Mouse (Mus musculus) cerebellum, adult (tissue): ENCODE measurements at regions not wholly inside any gene's neighbourhood (a gene's known extent, or its start where the extent isn't known, plus 50 kb on each side); places are given as distances from the start of the nearest gene placed in this dataset.
"Not testable (repeated sequence)": the region's sequence is repeated elsewhere in the genome, so short reads cannot be mapped to it uniquely, and the experiment has no call there.

ENCODE experiments used
- ATAC-seq: cut with Nextera tagmentation; 2 replicates; pipeline ENCODE4 v1.9.2; 2017; ENCODE audit warnings: mild to moderate bottlenecking, moderate library complexity, mixed read lengths; ENCODE audit not compliant: insufficient number of reproducible peaks, low FRiP score, low TSS enrichment

DNA sequence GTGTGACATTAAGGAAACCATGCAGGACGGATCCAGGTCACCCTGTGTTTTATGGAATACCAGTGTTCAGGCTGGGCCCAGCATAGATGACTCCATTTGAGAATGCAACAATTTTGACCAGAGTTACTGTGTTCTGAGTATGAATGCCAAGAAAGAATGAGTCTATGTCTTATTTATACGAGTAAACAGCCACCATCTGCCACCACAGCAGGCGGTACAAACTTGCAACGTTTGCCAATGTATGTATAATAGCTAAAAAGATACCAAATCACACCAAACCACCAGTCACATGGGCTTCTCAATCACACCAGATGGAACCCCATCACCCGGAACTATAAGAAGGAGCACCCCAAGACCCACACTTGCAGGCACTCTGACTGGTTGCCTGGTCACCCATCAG is 192.1 kb downstream of the Glrx3 start:
- no peak for ATAC-seq

DNA sequence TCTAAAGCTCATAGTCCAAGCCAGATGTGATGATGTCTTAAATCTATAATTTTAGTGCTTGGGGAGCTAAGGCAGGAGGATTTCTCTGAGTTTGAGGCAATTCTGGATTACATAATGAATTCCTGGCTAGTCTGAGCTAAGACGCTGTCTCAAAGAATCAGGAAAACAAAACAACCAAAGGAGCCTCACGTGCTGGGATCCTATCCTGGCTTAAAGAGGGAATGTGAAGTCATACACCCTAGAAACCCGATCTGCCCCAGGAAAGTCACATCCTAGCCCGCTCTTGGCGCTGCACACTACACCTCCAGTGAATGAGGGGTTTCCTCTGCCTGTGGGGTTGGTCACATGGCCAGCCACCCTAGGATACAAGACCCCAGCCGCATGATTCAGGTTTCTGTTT is 211.2 kb downstream of the Glrx3 start:
- no peak for ATAC-seq

DNA sequence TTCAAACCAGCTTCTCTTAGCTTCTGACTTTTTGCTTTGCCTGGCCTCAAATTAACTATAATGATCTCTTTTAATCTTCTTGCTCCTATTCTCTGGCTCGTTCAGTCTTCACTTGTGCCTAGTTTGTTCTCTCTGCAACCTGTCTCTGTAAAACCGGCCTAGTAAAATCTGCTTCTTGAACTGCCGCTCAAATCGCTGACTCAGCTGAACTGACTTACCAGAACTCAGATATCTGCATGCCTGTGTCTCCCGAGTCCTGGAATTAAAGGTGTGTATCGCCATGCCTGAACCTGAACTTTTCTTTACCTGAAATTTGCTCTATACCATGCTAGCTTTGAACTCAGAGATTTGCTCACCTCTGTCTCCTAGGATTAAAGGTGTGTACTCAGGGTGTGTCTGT is 212.2 kb downstream of the Glrx3 start:
- no peak for ATAC-seq

DNA sequence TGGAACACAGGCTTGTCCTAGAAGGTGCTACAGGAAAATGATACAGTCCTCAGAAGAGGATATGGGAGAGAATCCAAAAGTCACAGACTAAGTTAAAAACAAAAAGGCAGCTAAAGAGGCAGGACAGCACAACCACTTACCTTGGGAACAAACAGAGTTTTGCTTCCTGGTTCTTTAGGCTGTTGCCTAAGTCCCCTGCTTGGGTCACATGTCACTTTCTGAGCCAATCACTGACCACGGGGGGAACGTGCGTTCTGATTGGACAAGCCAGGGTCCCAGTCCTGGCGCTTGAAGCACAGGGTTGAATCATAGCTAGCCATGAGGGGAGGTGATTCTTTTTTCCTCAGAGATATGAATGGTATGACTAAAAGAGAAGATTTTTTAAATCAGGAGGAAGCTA is 216.4 kb downstream of the Glrx3 start:
- ATAC-seq, result no peak

DNA sequence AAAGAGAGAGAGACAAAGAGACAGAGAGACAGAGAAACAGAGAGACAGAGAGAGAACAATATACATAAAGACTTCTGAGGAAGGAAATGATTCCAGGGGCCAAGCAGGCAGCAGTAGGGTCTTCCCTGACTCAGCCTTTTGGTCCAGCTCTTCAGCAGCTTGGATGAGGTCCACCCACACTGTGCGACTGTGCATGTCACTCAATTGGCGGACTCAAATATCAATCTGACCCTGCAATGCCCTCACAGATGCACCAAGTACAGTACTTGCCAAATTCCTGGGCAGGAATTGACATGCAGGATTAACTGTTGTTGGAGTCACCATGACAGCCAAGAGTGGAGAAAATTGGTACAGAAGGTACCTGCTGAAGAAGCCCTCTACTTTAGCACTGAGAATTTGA is 229.8 kb downstream of the Glrx3 start:
- ATAC-seq, result no peak

DNA sequence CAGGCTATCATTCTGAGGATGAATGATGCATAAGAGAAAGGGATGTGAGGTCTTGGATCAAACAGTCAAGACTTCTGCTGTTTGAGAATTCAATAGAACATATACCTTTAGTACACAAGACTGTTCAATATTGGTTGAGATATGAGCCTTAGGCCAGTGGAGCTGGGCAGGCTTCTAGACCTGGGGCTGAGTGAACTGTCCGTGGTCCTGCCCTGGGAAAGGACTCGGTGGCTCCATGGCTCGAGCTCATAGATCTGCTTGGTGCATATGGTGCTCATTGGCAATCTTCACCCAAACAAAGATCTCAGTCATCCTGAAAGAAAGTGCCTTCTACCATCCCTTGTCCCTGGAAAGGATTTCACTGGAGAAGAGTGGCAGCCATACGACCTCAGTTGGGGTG is 233.7 kb downstream of the Glrx3 start:
- ATAC-seq, result no peak

DNA sequence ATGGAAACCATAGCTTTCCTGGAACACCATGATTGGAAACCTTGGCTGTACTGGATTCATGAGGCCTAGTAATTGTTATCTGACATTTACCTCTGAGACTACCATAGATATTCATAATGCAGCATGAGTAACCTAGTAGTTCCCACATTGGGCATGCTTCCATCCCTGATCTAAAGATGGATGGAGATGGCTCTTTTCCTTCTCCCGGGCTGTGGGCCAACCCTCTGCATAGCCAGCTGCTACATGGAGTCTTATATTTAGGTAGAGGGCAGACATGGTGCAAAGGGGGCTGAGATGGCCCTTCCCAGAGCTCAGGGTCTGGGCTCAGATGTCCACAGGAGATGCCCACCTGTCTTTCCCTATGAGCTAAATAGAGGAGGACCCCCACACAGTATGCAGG is 237.2 kb downstream of the Glrx3 start:
- no peak for ATAC-seq

DNA sequence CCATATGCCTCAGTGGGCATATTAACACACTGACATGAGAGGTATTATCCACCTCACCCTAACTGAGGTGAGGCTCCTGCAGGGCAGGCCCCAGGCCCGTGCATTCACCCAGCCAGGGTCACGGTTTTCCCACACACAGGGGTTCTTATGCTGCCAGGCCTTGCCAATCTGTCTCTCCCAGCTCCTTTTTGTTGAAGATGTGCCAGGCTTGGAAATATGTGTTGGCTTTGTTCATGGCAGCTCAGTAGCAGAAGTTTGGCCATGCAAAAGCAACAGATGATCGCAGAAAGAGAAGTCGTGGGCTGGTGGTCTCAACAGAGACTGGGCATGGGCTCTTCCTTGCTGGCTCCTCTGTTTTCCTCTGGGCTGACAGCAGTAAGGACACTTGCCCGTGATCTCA is 238.0 kb downstream of the Glrx3 start:
- no peak for ATAC-seq

DNA sequence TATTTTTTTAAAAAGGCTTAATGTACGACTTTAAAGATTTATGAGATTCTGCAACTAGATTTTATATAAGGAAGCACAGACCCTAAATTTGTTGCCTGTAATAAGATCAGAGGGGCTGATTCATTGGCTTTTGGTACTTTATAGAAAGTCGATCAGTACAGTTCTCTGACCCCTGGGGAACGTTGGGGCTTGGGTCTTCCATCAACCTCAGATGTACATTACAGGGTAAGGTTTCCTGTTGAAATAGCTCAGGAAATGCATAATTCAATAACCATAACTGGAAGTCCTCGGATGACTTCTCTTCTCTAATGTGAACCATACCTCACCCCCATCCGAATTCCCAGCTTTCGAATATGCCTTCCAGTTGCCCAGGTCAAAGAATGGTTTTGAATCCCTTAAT is 247.4 kb downstream of the Glrx3 start:
- no peak for ATAC-seq

DNA sequence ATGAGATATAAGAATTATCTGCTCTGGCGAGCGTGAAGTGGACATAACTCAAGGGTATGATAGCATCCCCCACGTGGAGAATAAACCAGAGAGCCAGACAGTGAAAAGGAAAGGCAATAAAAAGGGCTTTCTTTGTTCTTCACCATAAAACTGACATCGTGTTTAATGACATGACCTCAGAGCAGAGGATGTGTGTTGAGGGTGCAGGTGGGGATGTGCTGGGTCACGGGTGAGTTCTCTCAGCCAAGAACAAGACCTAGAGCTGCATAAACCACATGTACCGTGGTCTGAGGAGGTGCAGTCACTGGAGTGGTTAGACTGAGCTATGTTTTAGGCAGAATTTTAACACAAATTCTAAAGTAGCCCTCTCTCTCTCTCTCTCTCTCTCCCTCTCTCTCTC is 247.9 kb downstream of the Glrx3 start:
- no peak for ATAC-seq

DNA sequence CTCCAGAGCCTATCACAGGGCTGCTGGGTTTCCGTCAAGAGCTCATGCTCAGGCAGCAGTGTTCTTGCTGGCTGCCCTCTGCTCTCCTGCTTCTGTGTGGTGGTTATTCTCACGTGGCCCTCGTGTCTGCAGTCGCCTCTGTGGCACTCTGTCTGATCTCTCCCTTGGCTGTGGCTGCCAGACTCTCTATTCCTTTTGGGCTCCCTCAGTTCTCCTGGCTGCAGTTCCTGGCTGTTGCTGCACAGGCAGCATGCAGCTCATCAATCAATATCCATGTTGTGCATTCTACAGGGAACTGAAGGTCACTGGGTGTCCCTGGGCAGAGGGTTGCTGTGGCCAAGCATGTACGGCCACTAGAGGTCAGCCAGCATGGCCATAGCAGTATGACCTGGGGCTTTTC is 259.4 kb downstream of the Glrx3 start:
- no peak for ATAC-seq

DNA sequence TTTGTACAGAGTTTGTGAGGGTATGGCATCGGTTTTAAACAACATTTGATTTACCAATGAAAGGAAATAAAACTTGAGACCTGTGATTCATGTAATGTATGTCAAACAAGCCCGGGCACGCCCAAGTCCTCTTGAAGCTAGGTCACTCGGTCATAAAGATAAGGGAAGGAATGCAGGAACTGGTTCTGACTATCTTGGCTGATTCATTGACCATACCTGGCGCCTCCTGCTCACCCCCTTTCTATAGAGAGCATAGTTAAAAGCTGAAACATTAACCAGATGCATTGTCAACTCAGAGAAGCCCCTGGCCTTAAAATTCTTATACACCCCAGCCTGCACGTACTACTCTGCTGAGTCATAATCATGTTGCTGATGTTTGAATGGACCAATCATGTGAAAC is 261.1 kb downstream of the Glrx3 start:
- ATAC-seq, result not testable (repeated sequence)

DNA sequence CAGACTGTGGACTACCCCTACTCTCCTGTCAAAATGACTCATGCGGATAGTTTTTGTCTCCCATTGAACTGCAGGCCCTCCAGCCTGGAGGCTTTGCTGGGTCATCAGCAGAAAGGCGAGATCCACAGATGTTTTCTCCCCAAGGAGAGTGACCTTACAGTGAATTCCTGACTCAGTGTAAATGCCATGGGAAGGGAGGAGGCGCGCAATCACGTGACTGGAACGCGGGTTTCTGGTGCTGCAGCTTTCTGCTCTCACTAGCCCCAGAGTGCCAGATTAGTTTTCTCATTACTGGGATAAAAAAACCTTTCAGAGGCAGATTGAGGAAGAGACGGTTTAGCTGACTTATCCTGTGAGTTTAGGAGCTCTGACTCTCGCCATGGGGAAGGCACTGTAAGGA is 275.4 kb downstream of the Glrx3 start:
- ATAC-seq, result no peak

DNA sequence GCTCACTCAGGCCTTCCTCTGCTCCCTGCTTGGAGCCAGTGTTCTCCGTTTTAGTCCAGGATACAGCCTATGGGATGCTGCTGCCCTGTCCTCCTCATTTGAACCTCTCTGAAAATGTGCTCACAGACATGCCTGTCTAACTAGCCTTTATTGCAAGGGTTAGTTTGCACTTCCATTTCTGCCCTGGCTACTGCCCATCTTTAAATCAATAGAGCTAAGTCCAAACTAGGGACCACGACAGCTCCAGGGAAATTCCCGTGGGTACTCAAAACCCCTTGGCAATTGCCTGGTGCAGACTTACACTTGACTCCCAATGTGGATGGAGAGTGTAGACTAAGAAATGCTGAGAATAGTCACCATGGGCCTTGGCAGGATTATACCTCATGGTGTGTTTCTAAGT is 276.4 kb downstream of the Glrx3 start:
- no peak for ATAC-seq

DNA sequence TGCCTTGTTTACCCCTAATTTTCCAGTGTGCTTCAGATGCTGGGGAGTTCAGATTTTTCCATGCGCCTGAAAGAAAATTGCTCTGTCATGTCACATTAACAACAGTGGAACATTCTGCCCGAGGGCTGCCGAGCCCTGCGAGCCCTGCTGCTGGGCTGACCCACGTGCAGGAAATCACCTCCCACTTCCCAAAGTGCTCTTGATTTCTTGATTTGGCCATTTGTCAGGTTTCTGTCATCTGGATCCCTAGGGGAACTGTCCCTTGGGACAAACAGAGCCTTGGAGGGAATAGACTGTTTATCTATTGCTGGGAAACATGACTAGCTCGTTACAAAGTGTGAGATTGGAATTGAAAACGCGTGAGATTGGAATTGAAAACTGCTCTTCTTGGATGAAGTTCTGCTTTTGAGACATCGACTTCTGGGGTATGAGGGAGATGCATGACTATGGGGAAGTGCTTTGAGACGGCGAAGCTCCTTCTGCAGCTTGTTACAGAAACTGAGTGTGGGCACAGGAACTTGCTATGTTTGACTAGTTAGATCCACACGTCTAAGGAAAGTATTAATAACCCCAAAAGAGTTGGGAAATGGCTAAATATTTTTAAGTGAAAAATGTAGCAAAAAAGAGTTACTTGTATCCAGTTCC is 277.0 kb downstream of the Glrx3 start:
- no peak for ATAC-seq

DNA sequence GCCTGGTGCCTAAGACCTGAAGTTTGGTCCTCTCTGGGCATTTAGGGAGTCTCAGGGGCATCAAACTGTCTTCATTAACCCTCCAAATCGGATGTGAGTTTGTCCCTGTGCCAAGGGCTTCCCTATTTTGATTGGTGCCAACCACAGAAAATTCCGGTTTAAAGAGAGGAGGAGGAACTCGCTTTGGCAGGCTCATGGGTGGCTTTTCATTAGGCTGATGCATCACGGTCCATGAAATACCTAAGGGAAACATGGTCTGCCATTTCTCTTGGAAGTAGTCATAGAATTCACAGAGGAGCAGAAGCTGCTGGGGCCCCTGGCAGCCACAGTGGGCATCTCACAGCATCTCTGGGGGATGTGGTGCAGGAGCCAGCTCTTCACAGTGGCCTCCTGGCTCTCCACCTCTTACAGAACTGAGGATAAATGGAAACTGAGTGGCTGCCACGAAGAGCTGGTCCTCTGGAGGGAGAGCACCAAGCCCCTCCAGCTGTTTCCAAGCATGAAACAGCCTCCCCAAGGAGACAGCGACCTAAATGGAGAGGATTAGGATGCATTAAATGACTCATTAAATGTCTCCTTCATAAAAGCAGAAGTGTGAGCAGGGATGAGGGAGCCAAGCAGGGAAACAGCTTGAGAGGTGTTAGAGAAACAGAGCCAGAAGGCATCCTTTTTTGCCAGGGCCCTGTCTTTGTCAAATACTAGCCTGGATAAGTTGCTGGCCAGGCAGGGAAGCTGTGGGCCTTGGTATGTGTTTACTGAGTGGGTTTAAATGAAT is 277.9 kb downstream of the Glrx3 start:
- no peak for ATAC-seq

DNA sequence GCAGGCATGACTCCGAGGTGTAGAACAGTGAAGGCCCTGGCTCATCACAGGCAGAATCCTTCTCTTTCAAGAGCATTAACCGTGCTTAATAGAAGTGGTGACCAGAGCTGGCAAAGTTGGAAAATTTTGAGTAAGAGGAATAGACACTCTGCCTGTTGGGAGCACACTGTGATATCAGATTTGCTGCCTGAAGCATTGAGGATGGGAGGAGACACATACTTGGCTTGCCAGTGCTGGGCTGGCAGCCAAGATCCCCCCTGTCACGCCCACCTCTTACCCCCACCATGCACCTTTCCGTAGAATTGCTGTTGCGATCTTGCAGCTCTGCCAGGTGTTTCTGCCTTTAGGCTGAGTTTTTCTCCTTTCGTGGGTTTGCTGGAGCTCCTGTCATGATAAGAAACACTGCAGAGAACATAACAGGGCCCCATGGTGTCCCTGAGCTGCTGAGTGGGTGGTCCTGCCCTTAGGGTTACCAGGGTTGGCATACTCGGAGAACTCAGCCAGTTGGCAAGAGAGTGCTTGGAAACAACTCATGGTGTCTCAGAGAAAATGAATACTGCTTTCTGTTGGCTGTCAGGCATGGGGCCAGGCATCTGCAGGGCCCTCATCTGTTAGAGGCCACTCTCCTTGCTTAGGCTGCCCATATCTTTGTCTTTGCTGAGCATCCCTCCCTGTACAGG is 286.1 kb downstream of the Glrx3 start:
- ATAC-seq, result no peak

DNA sequence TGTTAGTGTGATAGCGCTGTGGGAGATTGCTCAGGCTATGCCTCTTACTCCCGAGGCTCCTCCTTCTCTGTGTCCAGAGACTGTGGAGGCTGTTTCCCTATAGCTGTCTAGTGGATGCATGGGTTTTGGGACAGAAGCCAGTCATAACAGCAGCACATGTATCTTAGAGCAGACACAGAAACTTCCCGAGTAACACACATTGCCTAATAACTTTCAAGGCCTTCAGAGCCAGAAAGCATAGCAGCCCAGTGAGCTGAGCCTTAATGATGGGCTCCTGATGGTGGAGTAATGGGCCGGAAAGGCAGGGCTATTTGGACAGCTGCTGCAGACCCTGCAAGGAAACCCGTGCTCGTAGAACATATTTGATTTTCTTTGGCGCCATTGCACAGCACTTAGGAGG is 288.6 kb downstream of the Glrx3 start:
- ATAC-seq, result no peak

DNA sequence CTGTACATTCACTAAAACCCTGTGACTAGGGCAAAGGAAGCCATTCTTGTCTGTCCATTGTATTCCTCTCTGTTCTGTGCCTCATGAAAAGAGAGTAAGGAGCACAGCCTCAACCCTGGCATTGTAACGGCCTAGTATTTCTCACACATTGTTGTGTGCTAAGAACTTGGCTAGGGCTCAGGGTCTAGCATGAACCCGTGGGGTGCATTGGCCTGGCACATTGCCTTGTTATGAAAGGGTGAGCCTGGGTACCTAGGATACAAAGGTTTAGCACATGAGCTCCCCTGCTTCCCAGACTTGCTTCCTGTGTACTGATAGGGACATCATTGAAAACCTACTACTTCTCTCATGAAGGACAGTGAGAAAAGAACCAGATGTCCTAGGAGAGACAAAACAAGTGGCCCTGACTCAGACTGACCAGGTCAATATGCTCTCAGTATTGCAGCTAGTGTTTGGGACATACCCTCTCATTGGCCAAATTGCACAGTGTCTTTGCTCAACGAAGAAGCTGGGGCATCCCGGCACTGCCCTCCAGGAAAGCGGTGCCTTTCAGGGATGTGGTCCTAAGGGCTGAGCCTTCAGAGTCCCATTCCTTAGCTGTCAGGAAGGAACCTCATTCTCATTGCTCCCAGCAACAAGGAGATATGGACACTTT is 298.6 kb downstream of the Glrx3 start:
- no peak for ATAC-seq

DNA sequence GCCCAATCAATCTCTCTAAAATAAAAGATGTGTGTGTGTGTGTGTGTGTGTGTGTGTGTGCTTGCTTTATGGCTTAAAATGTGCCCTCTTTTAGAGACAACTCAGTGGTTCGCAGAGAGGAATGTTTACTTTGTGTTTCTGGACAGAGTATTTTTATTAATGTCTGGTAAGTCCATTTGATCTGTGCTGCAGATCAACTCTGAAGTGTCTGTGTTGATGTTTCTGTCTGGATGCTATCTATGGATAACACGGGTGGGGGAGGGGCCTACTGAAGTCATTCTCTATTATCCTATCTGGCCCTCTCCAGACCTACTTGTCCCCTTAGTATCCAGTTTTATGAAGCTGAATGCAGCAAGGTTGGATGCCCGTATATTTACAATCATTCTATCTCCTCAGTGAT is 304.3 kb downstream of the Glrx3 start:
- no peak for ATAC-seq

DNA sequence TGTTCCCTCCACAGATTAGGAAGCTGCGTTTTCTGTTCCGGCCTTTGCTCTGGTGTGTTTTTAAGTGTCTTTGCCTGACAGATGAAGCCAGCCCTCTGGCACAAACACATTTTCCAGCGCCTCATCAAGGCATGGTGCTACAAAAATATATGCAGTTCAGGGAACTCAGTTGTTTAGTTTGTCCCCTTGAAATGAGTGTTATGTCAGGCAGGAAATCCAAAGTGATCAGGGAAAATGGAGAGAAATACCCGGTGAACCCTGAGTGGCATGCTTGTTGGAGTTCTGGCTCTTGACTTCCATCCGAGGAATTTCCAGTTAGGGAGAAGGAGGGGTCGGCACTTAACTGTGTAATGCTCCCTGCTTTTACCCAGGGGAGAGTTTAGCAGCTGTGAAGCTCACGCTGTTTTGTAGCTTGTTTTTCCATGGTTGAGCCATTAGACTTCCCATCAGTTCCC is 304.9 kb downstream of the Glrx3 start:
- ATAC-seq, result no peak
